Mouse (Mus musculus) kidney, postnatal 0 days (tissue): ENCODE results near the gene Knop1. TPM values are rescaled to one million over a fixed set of nuclear protein-coding genes. Genes with fewer than 3 reads are reported as not detected.
A peak's percentile ranks its signal among the peaks of the same experiment; 100 is the strongest.

Experiments
- ATAC-seq: fragments of 200-750 bp; cut with Nextera tagmentation; replicated peaks from 2 replicates; pipeline ENCODE4 v1.8.0; 2017; ENCODE audit warnings: low read depth, moderate number of reproducible peaks, moderate TSS enrichment, moderate library complexity; ENCODE audit not compliant: low FRiP score
- DNase-seq: peaks from one replicate; pipeline ENCODE4 v3.0.0-alpha.2; 2016; ENCODE audit warnings: low spot score
- H3K27ac ChIP-seq: fragments of 300-500 bp; sonication (generic); 2 replicates; pipeline ENCODE4 v1.5.1; 2014; ENCODE audit warnings: mild to moderate bottlenecking
- H3K27me3 ChIP-seq: fragments of 300-500 bp; sonication (generic); 2 replicates; pipeline ENCODE4 v1.6.1; 2014; ENCODE audit warnings: low read length, mixed read lengths; ENCODE audit not compliant: insufficient read depth
- H3K36me3 ChIP-seq: fragments of 300-500 bp; sonication (generic); 2 replicates; pipeline ENCODE4 v1.6.1; 2014; ENCODE audit warnings: low read length, mixed read lengths; ENCODE audit not compliant: insufficient read depth
- H3K4me1 ChIP-seq: fragments of 300-500 bp; sonication (generic); replicated peaks from 2 replicates; pipeline ENCODE4 v1.6.1; 2014; ENCODE audit warnings: antibody characterized with exemption, low read length, mixed read lengths; ENCODE audit not compliant: insufficient read depth
- H3K4me2 ChIP-seq: fragments of 300-500 bp; sonication (generic); 2 replicates; pipeline ENCODE4 v1.6.1; 2014; ENCODE audit warnings: mild to moderate bottlenecking, low read length, moderate library complexity, mixed read lengths
- H3K4me3 ChIP-seq: fragments of 300-500 bp; sonication (generic); replicated peaks from 2 replicates; pipeline ENCODE4 v1.5.1; 2014; ENCODE audit warnings: low read depth, low read length
- H3K9ac ChIP-seq: fragments of 300-500 bp; sonication (generic); 2 replicates; pipeline ENCODE4 v1.6.1; 2014; ENCODE audit warnings: low read depth, low read length
- H3K9me3 ChIP-seq: fragments of 300-500 bp; sonication (generic); replicated peaks from 2 replicates; pipeline ENCODE4 v1.6.1; 2016; ENCODE audit warnings: low read length, inconsistent platforms, mixed read lengths
- CTCF ChIP-seq: IDR thresholded peaks from 2 replicates; pipeline ENCODE4 v1.5.1; 2016; ENCODE audit warnings: antibody characterized with exemption, low read depth, mild to moderate bottlenecking, moderate library complexity
- WGBS: fragments of 180-500 bp; shearing (Covaris S2); extraction: QIAGEN DNeasy Blood & Tissue Kit; methylation state at CpG from one replicate; pipeline ENCODE4 v1.1.7; 2014; 5-methylcytosine and 5-hydroxymethylcytosine counted together
- polyA plus RNA-seq: library from polyadenylated mRNA; unstranded; fragments of >200 nt; fragmentation: Nextera tagmentation; extraction: Ambion mirVana; gene quantifications from 2 replicates; pipeline ENCODE4 v1.2.1, GENCODE M21; 2015

Knop1 gene
- polyA plus RNA-seq, 1 experiment from 2014 or later: 101 TPM

GRCm38 (mm10) chr7:118807899-118808298, 48.2 kb downstream of the Knop1 start:
- Histone ChIP-seq H3K9ac (no peak overlapping the region), H3K36me3 (0 out of 2 replicates have a peak, but pooled peaks cover 7% of the 10 kb centered on the region), H3K4me3 (no peak overlapping the region), H3K27ac (no peak overlapping the region), H3K9me3 (no peaks in the 10 kb centered on the region), H3K4me1 (no peaks in the 10 kb centered on the region), H3K4me2 (no peak overlapping the region), H3K27me3 (no peaks in the 10 kb centered on the region)
- DNase-seq (peak; percentile 85), ATAC-seq (peak; percentile 76; the same call in 1 of the 2 replicates)
- WGBS: 52% methylated on average over 8 of the region's 8 CpGs
- TF ChIP-seq CTCF: no peak

GRCm38 (mm10) chr7:118806631-118807411, 49.2 kb downstream of the Knop1 start:
- Histone ChIP-seq H3K4me3 (no peak overlapping the region), H3K27me3 (no peaks in the 10 kb centered on the region), H3K9me3 (no peaks in the 10 kb centered on the region), H3K9ac (no peak overlapping the region), H3K27ac (0 out of 2 replicates have a peak overlapping the region, but pooled peaks have one; percentile 2), H3K4me1 (no peaks in the 10 kb centered on the region), H3K4me2 (no peak overlapping the region), H3K36me3 (peaks cover 10% of the 10 kb centered on the region; the same call in 1 of the 2 replicates)
- 67% methylated on average over 16 of the region's 16 CpGs for WGBS
- DNase-seq (no peak), ATAC-seq (no peak)
- no peak for TF ChIP-seq CTCF

GRCm38 (mm10) chr7:118803425-118803824, 52.6 kb downstream of the Knop1 start:
- Histone ChIP-seq H3K9me3 (no peaks in the 10 kb centered on the region), H3K27ac (no peak overlapping the region), H3K36me3 (peaks cover 10% of the 10 kb centered on the region; the same call in 1 of the 2 replicates), H3K9ac (no peak overlapping the region), H3K4me2 (no peak overlapping the region), H3K4me1 (no peaks in the 10 kb centered on the region), H3K4me3 (no peak overlapping the region), H3K27me3 (no peaks in the 10 kb centered on the region)
- WGBS: 91% methylated on average over 8 of the region's 8 CpGs
- ATAC-seq: no peak
- TF ChIP-seq CTCF: no peak
- DNase-seq: no peak

GRCm38 (mm10) chr7:118801791-118802190, 54.3 kb downstream of the Knop1 start:
- WGBS: 78% methylated on average over 3 of the region's 3 CpGs
- TF ChIP-seq CTCF: no peak
- Histone ChIP-seq H3K4me3 (no peak overlapping the region), H3K36me3 (peaks cover 15% of the 10 kb centered on the region; the same call in 1 of the 2 replicates), H3K9me3 (no peaks in the 10 kb centered on the region), H3K9ac (no peak overlapping the region), H3K27me3 (no peaks in the 10 kb centered on the region), H3K27ac (no peak overlapping the region), H3K4me1 (no peaks in the 10 kb centered on the region), H3K4me2 (no peak overlapping the region)
- DNase-seq (no peak), ATAC-seq (no peak)

GRCm38 (mm10) chr7:118800112-118800734, 55.8 kb downstream of the Knop1 start:
- DNase-seq: no peak
- WGBS: 91% methylated on average over 15 of the region's 15 CpGs
- no peaks in the 10 kb centered on the region for H3K9me3 ChIP-seq
- no peak overlapping the region for H3K27ac ChIP-seq
- no peaks in the 10 kb centered on the region for H3K27me3 ChIP-seq
- TF ChIP-seq CTCF: no peak
- H3K4me1 ChIP-seq: no peaks in the 10 kb centered on the region
- H3K36me3 ChIP-seq: peaks cover 20% of the 10 kb centered on the region; the same call in 1 of the 2 replicates
- H3K4me3 ChIP-seq: no peak overlapping the region
- H3K9ac ChIP-seq: no peak overlapping the region
- ATAC-seq: no peak
- no peak overlapping the region for H3K4me2 ChIP-seq

GRCm38 (mm10) chr7:118798105-118798570, 57.9 kb downstream of the Knop1 start:
- H3K9me3 ChIP-seq: no peaks in the 10 kb centered on the region
- no peaks in the 10 kb centered on the region for H3K4me1 ChIP-seq
- H3K4me3 ChIP-seq: no peak overlapping the region
- no peaks in the 10 kb centered on the region for H3K27me3 ChIP-seq
- no peak for TF ChIP-seq CTCF
- H3K4me2 ChIP-seq: no peak overlapping the region
- 78% methylated on average over 6 of the region's 6 CpGs for WGBS
- no peak for ATAC-seq
- peaks cover 30% of the 10 kb centered on the region for H3K36me3 ChIP-seq
- H3K27ac ChIP-seq: no peak overlapping the region
- DNase-seq: no peak
- no peak overlapping the region for H3K9ac ChIP-seq
